Mouse (Mus musculus) hindbrain, embryonic 15.5 days (tissue): Measurements from ENCODE around the gene Xlr3a. TPM values are rescaled to one million over a fixed set of nuclear protein-coding genes. Genes with fewer than 3 reads are reported as not detected.
"Not testable (repeated sequence)": the region's sequence is repeated elsewhere in the genome, so short reads cannot be mapped to it uniquely, and the experiment has no call there.

ENCODE experiments used
- ATAC-seq: fragments of 200-750 bp; cut with Nextera tagmentation; 2 replicates; pipeline ENCODE4 v1.8.0; 2017; ENCODE audit warnings: low read depth, moderate number of reproducible peaks, moderate TSS enrichment; ENCODE audit not compliant: low FRiP score
- H3K27ac ChIP-seq: fragments of 300-500 bp; sonication (generic); replicated peaks from 2 replicates; pipeline ENCODE4 v1.5.1; 2015; ENCODE audit warnings: mild to moderate bottlenecking, inconsistent platforms
- H3K27me3 ChIP-seq: fragments of 300-500 bp; sonication (generic); 2 replicates; pipeline ENCODE4 v1.6.1; 2015; ENCODE audit warnings: control low read depth, inconsistent platforms
- H3K36me3 ChIP-seq: fragments of 300-500 bp; sonication (generic); 2 replicates; pipeline ENCODE4 v1.6.1; 2015; ENCODE audit warnings: control low read depth, inconsistent platforms
- H3K4me1 ChIP-seq: fragments of 300-500 bp; sonication (generic); replicated peaks from 2 replicates; pipeline ENCODE4 v1.6.1; 2015; ENCODE audit warnings: control low read depth, inconsistent platforms
- H3K4me2 ChIP-seq: fragments of 300-500 bp; sonication (generic); 2 replicates; pipeline ENCODE4 v1.6.1; 2015; ENCODE audit warnings: moderate library complexity, mild to moderate bottlenecking, inconsistent platforms
- H3K4me3 ChIP-seq: fragments of 300-500 bp; sonication (generic); 2 replicates; pipeline ENCODE4 v1.5.1; 2015; ENCODE audit warnings: mild to moderate bottlenecking, inconsistent platforms
- H3K9ac ChIP-seq: fragments of 300-500 bp; sonication (generic); 2 replicates; pipeline ENCODE4 v1.6.1; 2015; ENCODE audit warnings: inconsistent platforms
- H3K9me3 ChIP-seq: fragments of 300-500 bp; sonication (generic); 2 replicates; pipeline ENCODE4 v1.6.1; 2016; ENCODE audit warnings: control low read depth, inconsistent platforms
- whole genome bisulfite sequencing: fragments of 180-500 bp; shearing (Covaris S2); methylation state at CpG from one replicate; pipeline ENCODE4 v1.1.7; 2015; 5-methylcytosine and 5-hydroxymethylcytosine counted together
- polyA plus RNA-seq: library from polyadenylated mRNA; unstranded; fragments of >200 nt; fragmentation: Nextera tagmentation; extraction: Ambion mirVana; gene quantifications from 2 replicates; pipeline ENCODE4 v1.2.1, GENCODE M21; 2015

Gene Xlr3a
- 4.3 and 5.7 TPM in 2 replicates for polyA plus RNA-seq

GRCm38 (mm10) chrX:73096941-73097508 lies at the start of gene Xlr3a:
Gene Xlr3a, minus strand, starts transcription at chrX:73097095.
- not testable (repeated sequence) for H3K4me1 ChIP-seq, H3K4me3 ChIP-seq, H3K27ac ChIP-seq, H3K9me3 ChIP-seq, H3K36me3 ChIP-seq, H3K4me2 ChIP-seq, H3K27me3 ChIP-seq, H3K9ac ChIP-seq, ATAC-seq
- 77% methylated on average over 12 of the region's 13 CpGs for WGBS

GRCm38 (mm10) chrX:73143218-73143618 lies 46.3 kb upstream of the Xlr3a start:
- H3K9me3 ChIP-seq, H3K36me3 ChIP-seq, H3K4me1 ChIP-seq, H3K27me3 ChIP-seq, H3K4me2 ChIP-seq, H3K9ac ChIP-seq, H3K4me3 ChIP-seq, H3K27ac ChIP-seq: not testable (repeated sequence)
- ATAC-seq, result peak; percentile 87
- no CpG with 5 or more reads among the region's 7 CpGs for WGBS

GRCm38 (mm10) chrX:73122859-73123829 lies 26.2 kb upstream of the Xlr3a start:
- not testable (repeated sequence) for H3K27ac ChIP-seq, H3K4me1 ChIP-seq, H3K36me3 ChIP-seq, H3K9me3 ChIP-seq, H3K4me2 ChIP-seq, H3K27me3 ChIP-seq, H3K9ac ChIP-seq, H3K4me3 ChIP-seq
- ATAC-seq, result peak; percentile 87
- no CpG with 5 or more reads among the region's 12 CpGs for WGBS

- not testable (repeated sequence) for H3K36me3 ChIP-seq, H3K4me3 ChIP-seq, ATAC-seq, H3K4me1 ChIP-seq, H3K27me3 ChIP-seq, H3K4me2 ChIP-seq, H3K9me3 ChIP-seq, H3K9ac ChIP-seq, H3K27ac ChIP-seq
- no CpG with 5 or more reads among the region's 7 CpGs for WGBS
Measured at GRCm38 (mm10) chrX:73116747-73117146, 19.9 kb upstream of the Xlr3a start, which contains the start of gene Gm14685. Gene Gm14685, plus strand, starts transcription at chrX:73117047.

GRCm38 (mm10) chrX:73082267-73083055 lies 14.4 kb downstream of the Xlr3a start, which contains the start of gene Xlr4a:
Gene Xlr4a, minus strand, starts transcription at chrX:73082478.
- not testable (repeated sequence) for H3K4me1 ChIP-seq, H3K27ac ChIP-seq, H3K9me3 ChIP-seq, H3K36me3 ChIP-seq, H3K27me3 ChIP-seq, H3K9ac ChIP-seq, ATAC-seq, H3K4me2 ChIP-seq, H3K4me3 ChIP-seq
- 82% methylated on average over 19 of the region's 19 CpGs for WGBS

- not testable (repeated sequence) for H3K27ac ChIP-seq, H3K4me1 ChIP-seq, H3K9ac ChIP-seq, H3K36me3 ChIP-seq, ATAC-seq, H3K27me3 ChIP-seq, H3K4me3 ChIP-seq, H3K4me2 ChIP-seq, H3K9me3 ChIP-seq
- WGBS, result no CpG with 5 or more reads among the region's 5 CpGs
Measured at GRCm38 (mm10) chrX:73066765-73067312, 30.1 kb downstream of the Xlr3a start.

GRCm38 (mm10) chrX:73064415-73064793 lies 32.5 kb downstream of the Xlr3a start, which contains the start of gene Pnma3:
Gene Pnma3, plus strand, starts transcription at chrX:73064787.
- Histone ChIP-seq H3K9me3 (no peaks in the 10 kb centered on the region), H3K4me2 (peak within 1 kb of the TSS; percentile 69), H3K27me3 (no peaks in the 10 kb centered on the region), H3K4me1 (no peaks in the 10 kb centered on the region), H3K4me3 (peak within 1 kb of the TSS; percentile 44), H3K36me3 (no peaks in the 10 kb centered on the region), H3K27ac (peak within 1 kb of the TSS; percentile 48; the same call in 1 of the 2 replicates), H3K9ac (peak within 1 kb of the TSS; percentile 57)
- peak; percentile 78 for ATAC-seq
- WGBS, result 27% methylated on average over 7 of the region's 7 CpGs

GRCm38 (mm10) chrX:73063512-73064414 lies 33.1 kb downstream of the Xlr3a start:
- Histone ChIP-seq H3K9me3 (no peaks in the 10 kb centered on the region), H3K27ac (peak overlapping the region; percentile 48; the same call in 1 of the 2 replicates)

GRCm38 (mm10) chrX:73062323-73062722 lies 34.6 kb downstream of the Xlr3a start:
- H3K27me3 ChIP-seq, result no peaks in the 10 kb centered on the region
- H3K4me2 ChIP-seq, result no peak overlapping the region
- no peak overlapping the region for H3K4me3 ChIP-seq
- H3K4me1 ChIP-seq, result no peaks in the 10 kb centered on the region
- ATAC-seq, result no peak
- 59% methylated on average over 5 of the region's 5 CpGs for WGBS
- no peak overlapping the region for H3K9ac ChIP-seq
- H3K36me3 ChIP-seq, result no peaks in the 10 kb centered on the region
- no peak overlapping the region for H3K27ac ChIP-seq
- no peaks in the 10 kb centered on the region for H3K9me3 ChIP-seq

More at GRCm38 (mm10) chrX:73063512-73064414, 33.1 kb downstream of the Xlr3a start:
- Histone ChIP-seq H3K4me1 (no peaks in the 10 kb centered on the region), H3K9ac (peak overlapping the region; percentile 57), H3K4me2 (peak overlapping the region; percentile 69), H3K36me3 (no peaks in the 10 kb centered on the region), H3K4me3 (peak overlapping the region; percentile 44), H3K27me3 (no peaks in the 10 kb centered on the region)
- 28% methylated on average over 24 of the region's 24 CpGs for WGBS
- peak; percentile 93 for ATAC-seq

GRCm38 (mm10) chrX:73061528-73061927 lies 35.4 kb downstream of the Xlr3a start:
- no peak for ATAC-seq
- 76% methylated on average over 1 of the region's 1 CpGs for WGBS

More at GRCm38 (mm10) chrX:73061528-73061927, 35.4 kb downstream of the Xlr3a start:
- Histone ChIP-seq H3K36me3 (no peaks in the 10 kb centered on the region), H3K9me3 (no peaks in the 10 kb centered on the region), H3K27ac (no peak overlapping the region), H3K4me2 (no peak overlapping the region), H3K4me1 (no peaks in the 10 kb centered on the region), H3K4me3 (no peak overlapping the region), H3K9ac (no peak overlapping the region), H3K27me3 (no peaks in the 10 kb centered on the region)
